Mouse (Mus musculus) cerebellum, adult 11 months (tissue): ENCODE measurements around the gene Egflam.

Source experiments
- DNase-seq: peaks from one replicate; pipeline ENCODE4 v3.0.0; 2022

Gene Egflam

GRCm38 (mm10) chr15:7397818-7398608 is at the start of gene Egflam:
TSS of gene Egflam (minus strand) at chr15:7398395.
- DNase-seq, result no peak

- no peak for DNase-seq
These were observed 45.5 kb upstream of the Egflam start for GRCm38 (mm10) chr15:7443396-7444315.

GRCm38 (mm10) chr15:7442148-7443100 is 44.2 kb upstream of the Egflam start:
- no peak for DNase-seq

GRCm38 (mm10) chr15:7424282-7424681 is 26.1 kb upstream of the Egflam start:
- DNase-seq, result no peak

- no peak for DNase-seq
These were observed 6.3 kb upstream of the Egflam start for GRCm38 (mm10) chr15:7404521-7404920.

GRCm38 (mm10) chr15:7398609-7399540 is 680 bp upstream of the Egflam start:
- DNase-seq, result no peak

GRCm38 (mm10) chr15:7397446-7397817 is 763 bp downstream of the Egflam start:
- no peak for DNase-seq

GRCm38 (mm10) chr15:7383349-7383748 is 14.8 kb downstream of the Egflam start:
- DNase-seq, result no peak

- DNase-seq, result no peak
These were observed 15.7 kb downstream of the Egflam start for GRCm38 (mm10) chr15:7382457-7382856.

- DNase-seq, result no peak
These were observed 45.6 kb downstream of the Egflam start for GRCm38 (mm10) chr15:7352635-7353051.

- no peak for DNase-seq
These were observed 57.4 kb downstream of the Egflam start for GRCm38 (mm10) chr15:7340703-7341309.

- no peak for DNase-seq
These were observed 63.5 kb downstream of the Egflam start for GRCm38 (mm10) chr15:7334517-7335298.

- DNase-seq, result no peak
These were observed 65.3 kb downstream of the Egflam start for GRCm38 (mm10) chr15:7332875-7333274.

- no peak for DNase-seq
These were observed 75.4 kb downstream of the Egflam start for GRCm38 (mm10) chr15:7322599-7323311.

GRCm38 (mm10) chr15:7320901-7321300 is 77.3 kb downstream of the Egflam start:
- DNase-seq, result no peak

GRCm38 (mm10) chr15:7315539-7315938 is 82.7 kb downstream of the Egflam start:
- DNase-seq, result no peak

GRCm38 (mm10) chr15:7308711-7309110 is 89.5 kb downstream of the Egflam start:
- DNase-seq, result no peak

GRCm38 (mm10) chr15:7299892-7300291 is 98.3 kb downstream of the Egflam start:
- DNase-seq, result no peak

GRCm38 (mm10) chr15:7295199-7295598 is 103.0 kb downstream of the Egflam start:
- no peak for DNase-seq

- no peak for DNase-seq
These were observed 105.3 kb downstream of the Egflam start for GRCm38 (mm10) chr15:7292854-7293253.
